Mouse (Mus musculus) cortical plate, adult 2 months (tissue): ENCODE measurements at regions not wholly inside any gene's neighbourhood (a gene's known extent, or its start where the extent isn't known, plus 50 kb on each side); places are given as distances from the start of the nearest gene placed in this dataset.

Experiments
- CTCF ChIP-seq: fragments of 200-500 bp; IDR thresholded peaks from 2 replicates; pipeline ENCODE4 v1.5.1; 2011; ENCODE audit warnings: mild to moderate bottlenecking, control low read depth, low read length; ENCODE audit not compliant: insufficient read depth; ENCODE audit errors: extremely low read depth
- POLR2A ChIP-seq: fragments of 200-500 bp; IDR thresholded peaks from 2 replicates; pipeline ENCODE4 v1.6.1; 2011; ENCODE audit warnings: mild to moderate bottlenecking, low read length, control low read depth; ENCODE audit not compliant: insufficient read depth; ENCODE audit errors: extremely low read depth

DNA sequence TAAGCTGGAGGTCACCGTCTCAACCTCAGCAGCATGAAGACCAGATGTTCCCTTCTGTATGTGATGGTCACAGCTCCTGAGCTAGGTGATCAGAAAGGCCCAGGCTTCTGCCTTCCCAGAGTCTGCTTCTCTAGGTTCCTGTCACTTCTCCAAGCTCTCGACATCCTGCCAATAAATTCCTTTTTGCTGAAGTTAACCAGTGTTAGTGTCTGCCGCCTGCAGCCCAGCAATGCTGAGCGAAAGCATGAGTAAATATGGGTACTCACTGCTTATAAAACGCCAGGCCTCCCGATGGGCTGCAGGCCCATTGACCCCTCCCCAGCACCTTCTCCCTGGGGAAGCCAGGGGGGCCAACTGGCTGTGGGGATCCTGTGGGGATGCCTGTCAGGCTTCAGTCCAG is 229.4 kb upstream of the Zmiz1 start:
- TF ChIP-seq POLR2A (no peak), CTCF (no peak)
